Mouse (Mus musculus) heart, embryonic 14.5 days (tissue): ENCODE measurements around the gene Fgf10. TPM values are rescaled to one million over a fixed set of nuclear protein-coding genes. Genes with fewer than 3 reads are reported as not detected.
A peak's percentile ranks its signal among the peaks of the same experiment; 100 is the strongest.

Experiments used
- ATAC-seq: fragments of 200-750 bp; cut with Nextera tagmentation; 2 replicates; pipeline ENCODE4 v1.8.0; 2017; ENCODE audit warnings: low read depth, moderate TSS enrichment; ENCODE audit not compliant: insufficient number of reproducible peaks, insufficient read depth, low FRiP score
- H3K27ac ChIP-seq, 2 experiments: fragments of 200-500 bp in 1 of 2; fragments of 300-500 bp in 1 of 2; sonication (generic) in 1 of 2; replicated peaks in 1 of 2; 2 replicates each; pipeline ENCODE4 v1.5.1; 2012 to 2014; ENCODE audit warnings: low read depth in 2 of 2, low read length in 2 of 2, control low read depth in 1 of 2, mild to moderate bottlenecking in 1 of 2, mixed read lengths in 1 of 2; ENCODE audit not compliant: control insufficient read depth in 1 of 2, insufficient read depth in 1 of 2
- H3K27me3 ChIP-seq: fragments of 300-500 bp; sonication (generic); 2 replicates; pipeline ENCODE4 v1.6.1; 2014; ENCODE audit warnings: mild to moderate bottlenecking, low read length, control low read depth; ENCODE audit not compliant: control insufficient read depth, insufficient read depth
- H3K36me3 ChIP-seq: fragments of 300-500 bp; sonication (generic); 2 replicates; pipeline ENCODE4 v1.6.1; 2014; ENCODE audit warnings: mild to moderate bottlenecking, control low read depth, low read length, mixed read lengths; ENCODE audit not compliant: control insufficient read depth, insufficient read depth
- H3K4me1 ChIP-seq, 2 experiments: fragments of 200-500 bp in 1 of 2; fragments of 300-500 bp in 1 of 2; sonication (generic) in 1 of 2; 2 replicates each; pipeline ENCODE4 v1.6.1; 2012 to 2014; ENCODE audit warnings: low read length in 2 of 2, control low read depth in 1 of 2, mixed read lengths in 1 of 2; ENCODE audit not compliant: control insufficient read depth in 2 of 2, insufficient read depth in 2 of 2
- H3K4me2 ChIP-seq: fragments of 300-500 bp; sonication (generic); 2 replicates; pipeline ENCODE4 v1.6.1; 2014; ENCODE audit warnings: mild to moderate bottlenecking, low read length
- H3K4me3 ChIP-seq, 2 experiments: fragments of 200-500 bp in 1 of 2; fragments of 300-500 bp in 1 of 2; sonication (generic) in 1 of 2; 2 replicates each; pipeline ENCODE4 v1.5.1; 2012 to 2014; ENCODE audit warnings: low read length in 2 of 2, mild to moderate bottlenecking in 2 of 2, control low read depth in 1 of 2, low read depth in 1 of 2, moderate library complexity in 1 of 2; ENCODE audit not compliant: control insufficient read depth in 1 of 2, insufficient read depth in 1 of 2
- H3K9ac ChIP-seq: fragments of 300-500 bp; sonication (generic); 2 replicates; pipeline ENCODE4 v1.6.1; 2014; ENCODE audit warnings: mild to moderate bottlenecking, low read length
- H3K9me3 ChIP-seq: fragments of 300-500 bp; sonication (generic); 2 replicates; pipeline ENCODE4 v1.6.1; 2016; ENCODE audit warnings: low read length, control low read depth; ENCODE audit not compliant: control insufficient read depth
- WGBS: fragments of 180-500 bp; shearing (Covaris S2); extraction: QIAGEN DNeasy Blood & Tissue Kit; methylation state at CpG from one replicate; pipeline ENCODE4 v1.1.7; 2014; 5-methylcytosine and 5-hydroxymethylcytosine counted together
- polyA plus RNA-seq: library from polyadenylated mRNA; unstranded; fragments of >200 nt; fragmentation: Nextera tagmentation; extraction: Ambion mirVana; gene quantifications from 2 replicates; pipeline ENCODE4 v1.2.1, GENCODE M21; 2014

Fgf10 gene
- polyA plus RNA-seq, 1 experiment from 2014 or later: 0.19 TPM

DNA sequence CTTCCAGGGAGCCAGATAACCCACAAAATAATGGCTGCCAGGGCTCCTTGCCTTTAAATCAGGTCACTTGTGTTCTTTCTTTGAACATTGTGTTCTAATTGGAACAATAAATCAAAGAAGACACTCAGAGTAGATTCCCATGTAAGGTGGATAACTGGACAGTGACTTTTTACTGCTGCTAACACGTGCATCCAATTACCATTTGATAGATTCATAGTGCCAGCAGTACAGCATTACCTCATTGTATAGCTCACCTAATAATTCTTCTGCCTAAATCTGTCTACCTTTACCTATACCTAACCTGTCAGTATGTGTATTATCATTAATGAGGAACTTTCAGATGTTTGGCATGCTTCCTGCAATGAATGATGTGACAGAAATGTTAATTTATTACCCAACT, 52.1 kb downstream of the Fgf10 start:
- no peaks in the 10 kb centered on the region for H3K27me3 ChIP-seq
- H3K4me1 ChIP-seq: no peaks in the 10 kb centered on the region
- no peaks in the 10 kb centered on the region for H3K36me3 ChIP-seq
- H3K9ac ChIP-seq: no peak overlapping the region
- H3K4me2 ChIP-seq: no peak overlapping the region
- no peak overlapping the region for H3K4me3 ChIP-seq
- no peak for ATAC-seq
- no peak overlapping the region for H3K27ac ChIP-seq
- no peaks in the 10 kb centered on the region for H3K9me3 ChIP-seq
- WGBS: 59% methylated on average over 1 of the region's 1 CpGs

- H3K27me3 ChIP-seq: no peaks in the 10 kb centered on the region
- no peak for ATAC-seq
- peaks cover 0 to 15% of the 10 kb centered on the region in 2 experiments; a peak in 2 of 4 replicates for H3K4me1 ChIP-seq
- 38% methylated on average over 12 of the region's 12 CpGs for WGBS
- H3K4me3 ChIP-seq: no peak overlapping the region; a peak in 1 of 4 replicates
- H3K27ac ChIP-seq: no peak overlapping the region
- H3K4me2 ChIP-seq: peak overlapping the region; percentile 56
- no peaks in the 10 kb centered on the region for H3K9me3 ChIP-seq
- H3K9ac ChIP-seq: peak overlapping the region; percentile 25; the same call in 1 of the 2 replicates
- no peaks in the 10 kb centered on the region for H3K36me3 ChIP-seq
Observed at GRCm38 (mm10) chr13:118731850-118732552, 62.4 kb downstream of the Fgf10 start.

DNA sequence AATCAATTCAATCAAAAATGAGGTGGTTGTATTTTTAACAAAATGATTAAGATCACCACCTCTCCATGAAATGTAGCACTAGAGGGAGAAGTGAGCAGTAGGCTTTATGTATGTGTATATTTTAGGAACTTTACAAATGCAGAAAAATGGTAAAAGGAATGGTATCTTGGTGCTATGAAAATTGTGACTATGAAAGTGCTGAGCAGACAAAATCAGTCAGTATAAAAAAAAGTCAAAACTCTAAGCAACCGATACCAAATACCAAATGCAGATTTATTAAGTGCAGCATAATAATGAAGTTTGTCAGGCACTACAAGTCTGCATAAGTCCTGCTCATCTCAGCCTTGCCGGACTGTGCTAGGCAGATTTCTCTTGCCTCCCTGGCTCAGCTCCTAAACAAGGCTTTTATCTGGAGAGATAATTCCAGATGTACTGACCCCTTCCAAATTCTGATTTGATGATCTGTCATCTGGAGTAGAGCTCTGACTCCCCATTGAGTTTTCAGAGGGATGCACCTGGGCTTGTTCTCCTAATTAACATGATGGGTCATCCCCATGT, 70.3 kb downstream of the Fgf10 start:
- H3K27ac ChIP-seq: no peak overlapping the region
- no peaks in the 10 kb centered on the region for H3K27me3 ChIP-seq
- WGBS: 53% methylated on average over 2 of the region's 2 CpGs
- H3K36me3 ChIP-seq: no peaks in the 10 kb centered on the region
- H3K4me1 ChIP-seq: peaks cover 0 to 11% of the 10 kb centered on the region in 2 experiments; a peak in 1 of 4 replicates
- no peak for ATAC-seq
- H3K9ac ChIP-seq: no peak overlapping the region
- no peak overlapping the region for H3K4me3 ChIP-seq
- H3K9me3 ChIP-seq: no peaks in the 10 kb centered on the region
- H3K4me2 ChIP-seq: no peak overlapping the region

DNA sequence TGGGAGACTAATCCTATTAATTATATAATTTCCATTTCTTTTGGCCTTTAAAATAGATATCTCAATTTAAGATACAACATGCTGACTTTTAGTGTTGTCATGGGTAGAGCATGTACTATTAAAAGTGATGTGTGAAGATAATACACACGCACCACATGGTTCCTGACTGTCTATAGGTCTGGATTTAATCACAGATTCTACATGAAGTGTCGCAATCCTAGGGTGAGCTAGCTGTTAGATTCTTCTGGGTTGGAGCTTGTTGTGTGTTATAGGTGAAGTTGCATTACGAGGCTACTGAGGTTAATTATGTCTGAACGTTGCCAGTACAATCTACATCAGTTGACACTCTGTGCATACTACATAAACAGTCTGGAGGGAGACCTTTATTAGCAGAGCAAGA, 73.2 kb downstream of the Fgf10 start:
- Histone ChIP-seq H3K9me3 (no peaks in the 10 kb centered on the region), H3K4me2 (no peak overlapping the region), H3K4me3 (no peak overlapping the region), H3K4me1 (no peaks in the 10 kb centered on the region), H3K9ac (no peak overlapping the region), H3K27me3 (no peaks in the 10 kb centered on the region), H3K27ac (no peak overlapping the region), H3K36me3 (no peaks in the 10 kb centered on the region)
- 64% methylated on average over 4 of the region's 4 CpGs for WGBS
- ATAC-seq: no peak

DNA sequence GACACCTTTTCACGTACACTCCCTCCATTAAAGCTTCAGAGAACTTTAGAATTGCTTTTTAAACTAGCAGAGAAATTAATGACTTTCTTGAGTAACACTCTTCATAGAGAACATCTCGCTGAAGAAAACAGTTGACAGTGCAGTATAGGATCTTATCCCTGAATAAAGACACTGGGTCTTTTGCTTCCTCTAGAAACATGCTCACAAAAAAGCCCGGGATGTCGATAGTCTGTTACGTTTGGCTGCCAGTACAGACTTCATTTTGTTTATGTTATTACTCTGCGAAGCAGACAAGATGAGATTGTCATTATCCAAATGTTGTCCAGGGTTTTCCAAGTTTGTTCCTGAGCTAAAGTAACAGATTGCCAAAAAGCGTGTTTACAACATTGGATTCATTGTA, 75.2 kb downstream of the Fgf10 start:
- Histone ChIP-seq H3K36me3 (no peaks in the 10 kb centered on the region), H3K27me3 (no peaks in the 10 kb centered on the region), H3K4me2 (no peak overlapping the region), H3K4me3 (no peak overlapping the region), H3K9me3 (no peaks in the 10 kb centered on the region), H3K4me1 (no peaks in the 10 kb centered on the region), H3K9ac (no peak overlapping the region), H3K27ac (no peak overlapping the region)
- no peak for ATAC-seq
- 80% methylated on average over 7 of the region's 7 CpGs for WGBS

DNA sequence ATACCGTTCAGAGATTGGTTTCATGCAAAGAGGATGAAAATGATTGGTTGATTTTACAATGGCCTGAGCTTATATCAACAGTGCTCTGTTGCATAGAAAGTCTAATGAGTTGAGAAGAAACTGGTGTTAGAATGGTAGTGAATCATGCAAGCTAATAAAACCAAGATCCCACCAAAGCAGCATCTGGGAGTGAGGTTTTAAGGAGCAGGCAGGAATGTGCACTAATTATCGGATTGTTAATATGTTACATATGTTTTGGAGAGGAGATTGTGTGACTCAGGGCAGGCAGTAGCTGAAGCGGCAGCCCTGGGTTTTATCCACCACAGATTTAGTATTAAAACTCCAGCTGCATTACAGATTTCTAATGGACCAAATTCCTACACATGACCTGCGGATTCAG, 76.8 kb downstream of the Fgf10 start:
- H3K27me3 ChIP-seq: no peaks in the 10 kb centered on the region
- H3K27ac ChIP-seq: no peak overlapping the region
- no peaks in the 10 kb centered on the region for H3K9me3 ChIP-seq
- no peaks in the 10 kb centered on the region for H3K36me3 ChIP-seq
- H3K4me1 ChIP-seq: no peaks in the 10 kb centered on the region
- H3K4me3 ChIP-seq: no peak overlapping the region
- no peak for ATAC-seq
- H3K4me2 ChIP-seq: no peak overlapping the region
- no peak overlapping the region for H3K9ac ChIP-seq
- WGBS: 84% methylated on average over 4 of the region's 4 CpGs

DNA sequence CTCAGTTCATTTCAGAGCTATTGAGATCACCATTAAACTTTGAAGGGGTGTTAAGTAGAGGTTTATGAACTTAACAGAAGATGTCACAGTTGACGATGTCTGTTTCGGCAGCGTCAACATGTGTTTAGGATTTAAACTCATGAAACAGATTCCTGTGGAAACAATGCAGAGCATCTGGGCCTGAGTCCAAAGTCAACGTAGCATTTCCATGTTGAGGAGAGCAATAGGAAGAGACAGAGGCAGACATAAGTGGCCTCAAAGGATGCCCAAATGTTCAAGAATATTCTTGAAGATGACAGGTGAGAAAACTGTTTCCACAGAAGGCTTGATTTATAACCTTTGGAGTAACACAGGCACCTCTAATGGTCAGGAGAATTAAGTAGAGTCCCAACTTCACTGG, 84.4 kb downstream of the Fgf10 start:
- Histone ChIP-seq H3K4me1 (peaks cover 0 to 2% of the 10 kb centered on the region in 2 experiments; a peak in 1 of 4 replicates), H3K9ac (no peak overlapping the region), H3K27ac (no peak overlapping the region), H3K36me3 (no peaks in the 10 kb centered on the region), H3K4me3 (no peak overlapping the region), H3K27me3 (no peaks in the 10 kb centered on the region), H3K9me3 (no peaks in the 10 kb centered on the region), H3K4me2 (no peak overlapping the region)
- no peak for ATAC-seq
- WGBS: 49% methylated on average over 4 of the region's 4 CpGs
